Mouse (Mus musculus): ENCODE data around the gene Tlnrd1. TPM values are rescaled to one million over a fixed set of nuclear protein-coding genes. Genes with fewer than 3 reads are reported as not detected.

Gene Tlnrd1
- polyA plus RNA-seq, 1 experiment: 3.2 TPM

- Histone ChIP-seq H3K4me1 (ENCODE audit: control insufficient read depth, insufficient read depth, low read length) (no peaks in the 10 kb centered on the region), H3K27ac (ENCODE audit: control insufficient read depth, insufficient read depth, low read depth, low read length) (no peak overlapping the region), H3K4me3 (ENCODE audit: control insufficient read depth, low read depth, low read length) (no peak overlapping the region), H3K27me3 (ENCODE audit: control insufficient read depth, insufficient read depth, low read length) (no peaks in the 10 kb centered on the region), H3K36me3 (ENCODE audit: control insufficient read depth, insufficient read depth, low read length) (no peaks in the 10 kb centered on the region)
- TF ChIP-seq POLR2A (IDR thresholded peaks at IDR 0.05; ENCODE audit: control insufficient read depth, low read depth, low read length) (no peak), CTCF (IDR thresholded peaks at IDR 0.05; ENCODE audit: control insufficient read depth, insufficient read depth, insufficient replicate concordance, low read depth, low read length) (no peak)
Measured at GRCm38 (mm10) chr7:83904831-83905230, 20.7 kb upstream of the Tlnrd1 start.

GRCm38 (mm10) chr7:83902296-83903145, 18.4 kb upstream of the Tlnrd1 start:
- Histone ChIP-seq H3K36me3 (ENCODE audit: control insufficient read depth, insufficient read depth, low read length) (peaks cover 2% of the 10 kb centered on the region), H3K27me3 (ENCODE audit: control insufficient read depth, insufficient read depth, low read length) (no peaks in the 10 kb centered on the region), H3K4me1 (ENCODE audit: control insufficient read depth, insufficient read depth, low read length) (no peaks in the 10 kb centered on the region), H3K4me3 (ENCODE audit: control insufficient read depth, low read depth, low read length) (no peak overlapping the region), H3K27ac (ENCODE audit: control insufficient read depth, insufficient read depth, low read depth, low read length) (no peak overlapping the region)
- TF ChIP-seq POLR2A (IDR thresholded peaks at IDR 0.05; ENCODE audit: control insufficient read depth, low read depth, low read length) (no peak), CTCF (IDR thresholded peaks at IDR 0.05; ENCODE audit: control insufficient read depth, insufficient read depth, insufficient replicate concordance, low read depth, low read length) (no peak)

GRCm38 (mm10) chr7:83901425-83901824, 17.3 kb upstream of the Tlnrd1 start:
- no peaks in the 10 kb centered on the region for H3K27me3 ChIP-seq (ENCODE audit: control insufficient read depth, insufficient read depth, low read length)
- H3K36me3 ChIP-seq (ENCODE audit: control insufficient read depth, insufficient read depth, low read length): peaks cover 3% of the 10 kb centered on the region
- H3K4me3 ChIP-seq (ENCODE audit: control insufficient read depth, low read depth, low read length): no peak overlapping the region
- no peak overlapping the region for H3K27ac ChIP-seq (ENCODE audit: control insufficient read depth, insufficient read depth, low read depth, low read length)
- TF ChIP-seq POLR2A (IDR thresholded peaks at IDR 0.05; ENCODE audit: control insufficient read depth, low read depth, low read length): no peak
- TF ChIP-seq CTCF (IDR thresholded peaks at IDR 0.05; ENCODE audit: control insufficient read depth, insufficient read depth, insufficient replicate concordance, low read depth, low read length): no peak
- H3K4me1 ChIP-seq (ENCODE audit: control insufficient read depth, insufficient read depth, low read length): no peaks in the 10 kb centered on the region

- no peak for TF ChIP-seq POLR2A (IDR thresholded peaks at IDR 0.05; ENCODE audit: control insufficient read depth, low read depth, low read length)
- no peak for TF ChIP-seq CTCF (IDR thresholded peaks at IDR 0.05; ENCODE audit: control insufficient read depth, insufficient read depth, insufficient replicate concordance, low read depth, low read length)
Measured at GRCm38 (mm10) chr7:83900519-83900918, 16.4 kb upstream of the Tlnrd1 start.

GRCm38 (mm10) chr7:83898267-83898666, 14.2 kb upstream of the Tlnrd1 start:
- Histone ChIP-seq H3K36me3 (ENCODE audit: control insufficient read depth, insufficient read depth, low read length) (peaks cover 3% of the 10 kb centered on the region), H3K27me3 (ENCODE audit: control insufficient read depth, insufficient read depth, low read length) (no peaks in the 10 kb centered on the region), H3K4me3 (ENCODE audit: control insufficient read depth, low read depth, low read length) (no peak overlapping the region), H3K4me1 (ENCODE audit: control insufficient read depth, insufficient read depth, low read length) (no peaks in the 10 kb centered on the region; the same call in none of the 2 replicates), H3K27ac (ENCODE audit: control insufficient read depth, insufficient read depth, low read depth, low read length) (no peak overlapping the region)
- no peak for TF ChIP-seq POLR2A (IDR thresholded peaks at IDR 0.05; ENCODE audit: control insufficient read depth, low read depth, low read length)
- no peak for TF ChIP-seq CTCF (IDR thresholded peaks at IDR 0.05; ENCODE audit: control insufficient read depth, insufficient read depth, insufficient replicate concordance, low read depth, low read length)

More at GRCm38 (mm10) chr7:83900519-83900918, 16.4 kb upstream of the Tlnrd1 start:
- Histone ChIP-seq H3K36me3 (ENCODE audit: control insufficient read depth, insufficient read depth, low read length) (peaks cover 3% of the 10 kb centered on the region), H3K27ac (ENCODE audit: control insufficient read depth, insufficient read depth, low read depth, low read length) (no peak overlapping the region), H3K27me3 (ENCODE audit: control insufficient read depth, insufficient read depth, low read length) (no peaks in the 10 kb centered on the region), H3K4me1 (ENCODE audit: control insufficient read depth, insufficient read depth, low read length) (no peaks in the 10 kb centered on the region), H3K4me3 (ENCODE audit: control insufficient read depth, low read depth, low read length) (no peak overlapping the region)

GRCm38 (mm10) chr7:83896077-83896740, 12.1 kb upstream of the Tlnrd1 start:
- Histone ChIP-seq H3K4me3 (ENCODE audit: control insufficient read depth, low read depth, low read length) (no peak overlapping the region), H3K4me1 (ENCODE audit: control insufficient read depth, insufficient read depth, low read length) (no peaks in the 10 kb centered on the region; the same call in none of the 2 replicates), H3K27ac (ENCODE audit: control insufficient read depth, insufficient read depth, low read depth, low read length) (no peak overlapping the region), H3K36me3 (ENCODE audit: control insufficient read depth, insufficient read depth, low read length) (peaks cover 3% of the 10 kb centered on the region), H3K27me3 (ENCODE audit: control insufficient read depth, insufficient read depth, low read length) (no peaks in the 10 kb centered on the region)
- TF ChIP-seq POLR2A (IDR thresholded peaks at IDR 0.05; ENCODE audit: control insufficient read depth, low read depth, low read length) (no peak), CTCF (IDR thresholded peaks at IDR 0.05; ENCODE audit: control insufficient read depth, insufficient read depth, insufficient replicate concordance, low read depth, low read length) (no peak)

GRCm38 (mm10) chr7:83894348-83894747, 10.2 kb upstream of the Tlnrd1 start:
- Histone ChIP-seq H3K27ac (ENCODE audit: control insufficient read depth, insufficient read depth, low read depth, low read length) (no peak overlapping the region), H3K4me3 (ENCODE audit: control insufficient read depth, low read depth, low read length) (no peak overlapping the region), H3K27me3 (ENCODE audit: control insufficient read depth, insufficient read depth, low read length) (no peaks in the 10 kb centered on the region), H3K4me1 (ENCODE audit: control insufficient read depth, insufficient read depth, low read length) (no peaks in the 10 kb centered on the region; the same call in none of the 2 replicates), H3K36me3 (ENCODE audit: control insufficient read depth, insufficient read depth, low read length) (peaks cover 3% of the 10 kb centered on the region)
- no peak for TF ChIP-seq CTCF (IDR thresholded peaks at IDR 0.05; ENCODE audit: control insufficient read depth, insufficient read depth, insufficient replicate concordance, low read depth, low read length)
- no peak for TF ChIP-seq POLR2A (IDR thresholded peaks at IDR 0.05; ENCODE audit: control insufficient read depth, low read depth, low read length)
